Mouse (Mus musculus): ENCODE measurements around the gene Rnaseh2c. TPM values are rescaled to one million over a fixed set of nuclear protein-coding genes. Genes with fewer than 3 reads are reported as not detected.
A peak's percentile ranks its signal among the peaks of the same experiment; 100 is the strongest.

Gene Rnaseh2c
- total RNA-seq, 2 experiments from 2014 or later: 108 to 113 TPM

GRCm38 (mm10) chr19:5572331-5573125 lies 29.1 kb upstream of the Rnaseh2c start:
- peak; percentile 43 to 49 for DNase-seq (ENCODE audit: low spot score in 2 of 2)

- DNase-seq (ENCODE audit: low spot score in 2 of 2): no peak
These were observed 26.3 kb upstream of the Rnaseh2c start for GRCm38 (mm10) chr19:5575336-5575735.

- no peak for DNase-seq (ENCODE audit: low spot score in 2 of 2)
These were observed 21.7 kb upstream of the Rnaseh2c start for GRCm38 (mm10) chr19:5579971-5580370.

GRCm38 (mm10) chr19:5580776-5581175 lies 20.9 kb upstream of the Rnaseh2c start:
- no peak for DNase-seq (ENCODE audit: low spot score in 2 of 2)

GRCm38 (mm10) chr19:5581995-5582394 lies 19.7 kb upstream of the Rnaseh2c start:
- no peak for DNase-seq (ENCODE audit: low spot score in 2 of 2)

- no peak for DNase-seq (ENCODE audit: low spot score in 2 of 2)
These were observed 12.5 kb upstream of the Rnaseh2c start for GRCm38 (mm10) chr19:5589159-5589558.

- DNase-seq (ENCODE audit: low spot score in 2 of 2): no peak
These were observed 9.8 kb upstream of the Rnaseh2c start for GRCm38 (mm10) chr19:5591888-5592287.

- DNase-seq (ENCODE audit: low spot score in 2 of 2): no peak
These were observed 2.4 kb upstream of the Rnaseh2c start for GRCm38 (mm10) chr19:5599224-5599623.

GRCm38 (mm10) chr19:5603664-5604063 lies 2.0 kb downstream of the Rnaseh2c start:
- DNase-seq (ENCODE audit: low spot score in 2 of 2): no peak

GRCm38 (mm10) chr19:5605126-5605525 lies 3.5 kb downstream of the Rnaseh2c start:
- DNase-seq (ENCODE audit: low spot score in 2 of 2): no peak

GRCm38 (mm10) chr19:5606196-5606595 lies 4.5 kb downstream of the Rnaseh2c start:
- no peak for DNase-seq (ENCODE audit: low spot score in 2 of 2)

GRCm38 (mm10) chr19:5607705-5608410 lies 6.2 kb downstream of the Rnaseh2c start:
- DNase-seq (ENCODE audit: low spot score in 2 of 2): no peak

GRCm38 (mm10) chr19:5608707-5609106 lies 7.0 kb downstream of the Rnaseh2c start:
- DNase-seq (ENCODE audit: low spot score in 2 of 2): no peak

GRCm38 (mm10) chr19:5609171-5609546 lies 7.5 kb downstream of the Rnaseh2c start:
- DNase-seq (ENCODE audit: low spot score in 2 of 2): no peak

- DNase-seq (ENCODE audit: low spot score in 2 of 2): peak; percentile 88 to 93
These were observed 8.1 kb downstream of the Rnaseh2c start, which contains the start of gene Kat5 for GRCm38 (mm10) chr19:5609547-5610404. Gene Kat5 (minus strand): TSS chr19:5610237.

GRCm38 (mm10) chr19:5611973-5612372 lies 10.3 kb downstream of the Rnaseh2c start:
- no peak for DNase-seq (ENCODE audit: low spot score in 2 of 2)

GRCm38 (mm10) chr19:5612762-5613411 lies 11.2 kb downstream of the Rnaseh2c start:
- no peak for DNase-seq (ENCODE audit: low spot score in 2 of 2)

GRCm38 (mm10) chr19:5614953-5615352 lies 13.3 kb downstream of the Rnaseh2c start:
- no peak for DNase-seq (ENCODE audit: low spot score in 2 of 2)

- DNase-seq (ENCODE audit: low spot score in 2 of 2): no peak
These were observed 18.3 kb downstream of the Rnaseh2c start for GRCm38 (mm10) chr19:5620007-5620406.

GRCm38 (mm10) chr19:5621884-5622283 lies 20.2 kb downstream of the Rnaseh2c start:
- no peak for DNase-seq (ENCODE audit: low spot score in 2 of 2)

GRCm38 (mm10) chr19:5625311-5625710 lies 23.6 kb downstream of the Rnaseh2c start:
- no peak for DNase-seq (ENCODE audit: low spot score in 2 of 2)
